Mouse (Mus musculus): ENCODE results near the gene Hoxa10. TPM values are rescaled to one million over a fixed set of nuclear protein-coding genes. Genes with fewer than 3 reads are reported as not detected.

Gene Hoxa10
- total RNA-seq (2017), result not detected in 2 replicates

- ATAC-seq (ENCODE audit: extremely low read depth, insufficient number of reproducible peaks, low FRiP score, poor library complexity, severe bottlenecking), result peak; percentile 68
Observed at GRCm38 (mm10) chr6:52240389-52241000, at the start of gene Hoxa10. Gene Hoxa10 (minus strand): TSS chr6:52240854.

- ATAC-seq (ENCODE audit: extremely low read depth, insufficient number of reproducible peaks, low FRiP score, poor library complexity, severe bottlenecking), result no peak
Observed at GRCm38 (mm10) chr6:52290186-52290585, 49.5 kb upstream of the Hoxa10 start.

GRCm38 (mm10) chr6:52283896-52284295 is 43.2 kb upstream of the Hoxa10 start:
- ATAC-seq (ENCODE audit: extremely low read depth, insufficient number of reproducible peaks, low FRiP score, poor library complexity, severe bottlenecking), result no peak

- 0 out of 2 replicates have a peak, but pooled peaks have one; percentile 13 for ATAC-seq (ENCODE audit: extremely low read depth, insufficient number of reproducible peaks, low FRiP score, poor library complexity, severe bottlenecking)
Observed at GRCm38 (mm10) chr6:52281084-52281483, 40.4 kb upstream of the Hoxa10 start.

- no peak for ATAC-seq (ENCODE audit: extremely low read depth, insufficient number of reproducible peaks, low FRiP score, poor library complexity, severe bottlenecking)
Observed at GRCm38 (mm10) chr6:52276920-52277319, 36.3 kb upstream of the Hoxa10 start.

- no peak for ATAC-seq (ENCODE audit: extremely low read depth, insufficient number of reproducible peaks, low FRiP score, poor library complexity, severe bottlenecking)
Observed at GRCm38 (mm10) chr6:52276382-52276781, 35.7 kb upstream of the Hoxa10 start.

- no peak for ATAC-seq (ENCODE audit: extremely low read depth, insufficient number of reproducible peaks, low FRiP score, poor library complexity, severe bottlenecking)
Observed at GRCm38 (mm10) chr6:52275563-52276280, 35.1 kb upstream of the Hoxa10 start.

GRCm38 (mm10) chr6:52274576-52274975 is 33.9 kb upstream of the Hoxa10 start:
- ATAC-seq (ENCODE audit: extremely low read depth, insufficient number of reproducible peaks, low FRiP score, poor library complexity, severe bottlenecking), result no peak

GRCm38 (mm10) chr6:52273656-52274280 is 33.1 kb upstream of the Hoxa10 start:
- no peak; the same call in 1 of the 2 replicates for ATAC-seq (ENCODE audit: extremely low read depth, insufficient number of reproducible peaks, low FRiP score, poor library complexity, severe bottlenecking)

GRCm38 (mm10) chr6:52272766-52273655 is 32.4 kb upstream of the Hoxa10 start:
- ATAC-seq (ENCODE audit: extremely low read depth, insufficient number of reproducible peaks, low FRiP score, poor library complexity, severe bottlenecking), result no peak

GRCm38 (mm10) chr6:52270494-52271480 is 30.1 kb upstream of the Hoxa10 start:
- ATAC-seq (ENCODE audit: extremely low read depth, insufficient number of reproducible peaks, low FRiP score, poor library complexity, severe bottlenecking), result no peak

- ATAC-seq (ENCODE audit: extremely low read depth, insufficient number of reproducible peaks, low FRiP score, poor library complexity, severe bottlenecking), result no peak
Observed at GRCm38 (mm10) chr6:52268756-52269155, 28.1 kb upstream of the Hoxa10 start.

- ATAC-seq (ENCODE audit: extremely low read depth, insufficient number of reproducible peaks, low FRiP score, poor library complexity, severe bottlenecking), result no peak
Observed at GRCm38 (mm10) chr6:52268341-52268740, 27.7 kb upstream of the Hoxa10 start.

GRCm38 (mm10) chr6:52267691-52268090 is 27.0 kb upstream of the Hoxa10 start:
- no peak for ATAC-seq (ENCODE audit: extremely low read depth, insufficient number of reproducible peaks, low FRiP score, poor library complexity, severe bottlenecking)

GRCm38 (mm10) chr6:52267221-52267620 is 26.6 kb upstream of the Hoxa10 start:
- no peak for ATAC-seq (ENCODE audit: extremely low read depth, insufficient number of reproducible peaks, low FRiP score, poor library complexity, severe bottlenecking)

- no peak for ATAC-seq (ENCODE audit: extremely low read depth, insufficient number of reproducible peaks, low FRiP score, poor library complexity, severe bottlenecking)
Observed at GRCm38 (mm10) chr6:52266666-52266985, 26.0 kb upstream of the Hoxa10 start.

- no peak for ATAC-seq (ENCODE audit: extremely low read depth, insufficient number of reproducible peaks, low FRiP score, poor library complexity, severe bottlenecking)
Observed at GRCm38 (mm10) chr6:52265913-52266665, 25.4 kb upstream of the Hoxa10 start.
